Mouse (Mus musculus): ENCODE results near the gene Abcg5.

DNA sequence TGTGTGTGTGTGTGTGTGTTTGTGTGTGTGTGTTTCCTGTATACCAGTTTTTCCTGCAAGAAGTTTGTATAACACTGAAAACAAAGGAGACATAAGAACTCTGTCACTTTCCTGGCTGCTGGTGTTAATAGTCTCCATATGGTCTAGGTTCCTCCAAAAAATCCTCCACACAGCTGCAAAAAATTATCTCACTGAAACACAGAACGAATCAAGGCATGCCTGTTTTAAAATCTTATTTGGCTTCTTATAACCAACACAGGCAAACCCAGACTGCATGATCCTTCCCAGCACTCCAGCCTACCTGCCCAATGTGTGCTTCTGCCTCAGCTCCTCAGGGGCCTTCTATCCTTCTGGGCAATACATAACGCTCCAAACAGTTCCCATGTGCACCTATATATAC is 59.9 kb downstream of the Abcg5 start:
- TF ChIP-seq GATA1 (IDR thresholded peaks at IDR 0.05; ENCODE audit: borderline replicate concordance, low read length) (no peak), FLI1 (IDR thresholded peaks at IDR 0.05; ENCODE audit: low read length) (no peak)
